Mouse (Mus musculus) adrenal gland, adult (tissue): ENCODE measurements around the gene Ermap.

ENCODE experiments used
- DNase-seq, 2 experiments: peaks; one replicate each; pipeline ENCODE4 v3.0.0; 2022 to 2023; ENCODE audit warnings: low spot score in 1 of 2; ENCODE audit not compliant: inconsistent age in 2 of 2

Ermap gene

DNA sequence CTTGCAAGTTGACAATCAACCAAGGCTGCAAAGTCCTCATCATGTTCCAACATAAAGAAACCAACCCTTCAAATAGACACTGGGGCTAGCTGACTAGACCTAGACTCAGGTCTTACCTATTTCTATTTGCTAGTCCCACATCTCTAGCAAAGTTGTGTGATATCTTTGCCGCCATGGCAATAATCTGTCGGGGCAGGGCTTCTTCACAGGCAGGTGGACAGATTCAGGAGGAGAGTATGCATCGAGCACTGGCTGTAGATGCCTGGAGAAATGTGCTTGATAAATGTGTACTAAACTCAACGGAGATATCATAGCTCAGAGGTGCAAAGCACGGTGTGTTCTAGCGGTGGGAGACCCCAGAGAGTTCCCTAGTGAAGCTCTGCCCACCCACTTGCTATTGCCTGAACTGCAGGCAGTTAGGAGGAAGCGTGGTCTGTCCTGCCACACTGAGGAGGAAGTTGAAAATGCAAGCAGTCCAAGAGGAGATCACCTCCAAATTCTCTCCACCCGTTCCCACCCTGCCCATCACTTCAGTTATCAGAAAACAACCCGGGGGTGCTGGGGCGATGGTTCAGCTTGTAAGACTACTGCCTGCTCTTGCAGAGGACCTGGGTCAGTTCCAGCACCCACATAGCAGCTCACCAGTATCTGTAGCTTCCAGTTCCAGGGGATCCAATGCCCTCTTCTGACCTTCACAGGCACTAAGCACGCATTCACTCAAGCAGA, 1.6 kb downstream of the Ermap start:
- DNase-seq: no peak

DNA sequence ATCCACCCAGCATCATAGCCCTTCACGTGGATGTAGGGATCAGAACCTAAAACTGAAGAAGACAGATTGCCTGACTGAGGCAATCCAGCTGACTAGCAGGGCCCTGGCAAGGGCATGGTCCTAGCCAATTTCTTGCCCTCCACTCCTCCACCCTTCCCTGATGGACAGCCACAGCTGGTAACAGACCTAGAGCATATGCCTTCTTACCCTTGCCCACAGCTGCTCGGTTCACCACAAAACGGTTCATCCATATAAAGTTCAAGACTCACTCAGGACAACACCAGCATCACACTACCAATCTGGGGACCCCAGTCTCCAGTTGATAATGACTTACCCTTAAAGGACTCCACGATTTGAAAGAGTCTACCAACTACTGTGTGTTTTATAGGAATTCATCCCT, 4.0 kb downstream of the Ermap start:
- DNase-seq: no peak

DNA sequence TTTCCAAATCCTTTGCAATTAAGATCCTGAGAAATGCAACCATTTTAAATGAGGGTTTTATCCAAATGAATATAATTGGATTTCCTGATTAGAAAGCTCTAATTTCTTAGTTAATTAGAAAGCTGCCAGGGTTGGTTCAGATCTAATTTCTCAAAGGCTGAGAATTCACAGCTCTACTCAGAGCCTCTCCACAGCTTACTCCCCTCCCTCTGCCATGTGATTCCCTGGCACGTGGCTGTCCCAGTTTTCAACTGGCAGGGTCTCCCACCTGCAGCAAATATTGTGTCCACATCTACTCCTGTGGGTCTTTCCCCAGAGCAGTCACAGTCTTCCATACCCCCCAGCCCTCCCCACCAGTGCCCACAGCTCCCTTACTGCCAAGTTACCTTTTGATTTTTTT, 6.3 kb downstream of the Ermap start:
- no peak for DNase-seq

DNA sequence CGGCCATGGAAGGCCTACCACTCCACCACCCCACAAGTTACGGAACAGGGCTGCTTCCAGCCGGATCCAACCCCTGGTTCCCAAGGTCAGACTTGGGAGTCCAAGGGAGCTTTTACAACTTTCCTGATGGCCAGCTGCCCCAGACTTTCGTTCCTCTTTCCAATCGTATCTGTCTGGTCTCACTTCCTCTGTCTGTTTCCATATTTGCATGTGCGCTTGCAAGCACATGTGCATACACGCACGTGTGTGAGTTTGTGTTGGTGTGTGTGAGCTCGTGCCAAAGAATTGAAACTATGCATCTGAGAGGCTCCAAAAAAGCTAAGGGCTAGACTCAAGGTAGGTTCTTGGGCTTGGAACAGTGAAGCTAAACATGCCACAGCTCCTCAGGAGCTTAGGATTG, 8.4 kb downstream of the Ermap start:
- DNase-seq: peak in 1 of 2 experiments; percentile 37

DNA sequence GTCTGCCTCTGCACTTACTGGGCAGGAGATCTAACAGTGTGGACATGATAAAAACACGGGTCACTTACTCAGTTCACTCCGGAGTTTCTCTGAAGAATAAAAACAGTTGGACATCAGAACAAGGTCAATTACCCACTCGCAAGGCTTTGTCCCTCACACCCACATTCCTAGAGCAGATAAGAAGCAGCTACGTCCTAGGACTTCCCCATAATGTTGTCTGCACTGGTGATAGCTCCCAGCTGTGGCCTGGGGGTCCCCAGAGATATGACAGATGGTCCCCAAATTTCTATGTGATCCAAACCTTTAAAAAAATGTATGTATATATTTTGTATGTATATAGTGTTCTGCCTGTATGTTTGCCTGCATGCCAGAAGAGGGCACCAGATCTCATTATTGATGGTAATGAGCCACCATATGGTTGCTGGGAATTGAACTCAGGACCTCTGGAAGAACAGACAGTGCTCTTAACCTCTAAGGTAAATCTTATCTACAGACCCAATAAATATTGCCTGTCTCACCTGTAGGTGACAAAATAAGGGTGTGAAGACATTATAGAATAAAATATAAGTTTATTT, 9.6 kb downstream of the Ermap start:
- peak in 1 of 2 experiments; percentile 70 for DNase-seq

DNA sequence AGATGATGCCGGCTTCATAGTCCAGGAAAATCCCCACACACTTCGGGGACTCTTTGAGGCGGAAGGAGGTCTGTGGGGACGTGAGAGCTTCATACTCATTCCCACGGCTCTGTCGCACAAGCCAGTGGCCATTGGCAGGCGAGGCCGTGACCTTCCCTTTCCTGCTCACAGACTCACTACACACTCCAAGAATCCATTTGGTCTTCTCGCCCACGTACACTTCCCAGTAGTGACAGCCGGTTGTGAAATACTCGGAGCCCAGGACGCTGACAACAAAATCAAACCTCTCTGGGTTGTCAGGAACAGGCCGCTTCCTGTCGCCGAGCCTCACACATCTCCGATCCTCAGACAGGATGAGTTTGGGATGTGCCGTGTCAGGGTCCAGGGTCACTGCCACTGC, 11.5 kb downstream of the Ermap start:
- DNase-seq: peak; percentile 33 to 75

DNA sequence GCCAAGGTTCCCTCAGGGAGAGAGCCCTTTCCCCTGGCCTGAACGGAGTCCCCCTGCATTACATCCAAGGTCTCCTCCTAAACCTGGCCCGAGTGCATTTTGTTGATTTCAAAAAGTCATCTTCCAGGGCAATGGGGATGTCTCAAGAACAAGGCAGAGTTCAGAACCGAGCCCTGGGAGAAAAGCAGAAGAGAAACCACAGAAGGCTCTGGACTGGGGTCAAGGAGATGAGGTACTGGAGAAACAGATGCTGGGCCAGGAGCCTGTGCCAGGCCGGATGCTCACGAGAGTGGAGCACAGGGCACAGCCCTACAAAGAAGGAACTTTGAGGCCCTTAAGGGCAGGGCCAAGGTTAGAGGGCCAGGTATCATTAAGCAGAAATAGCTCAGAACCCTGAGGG, 12.1 kb downstream of the Ermap start:
- DNase-seq: peak in 1 of 2 experiments; percentile 56

DNA sequence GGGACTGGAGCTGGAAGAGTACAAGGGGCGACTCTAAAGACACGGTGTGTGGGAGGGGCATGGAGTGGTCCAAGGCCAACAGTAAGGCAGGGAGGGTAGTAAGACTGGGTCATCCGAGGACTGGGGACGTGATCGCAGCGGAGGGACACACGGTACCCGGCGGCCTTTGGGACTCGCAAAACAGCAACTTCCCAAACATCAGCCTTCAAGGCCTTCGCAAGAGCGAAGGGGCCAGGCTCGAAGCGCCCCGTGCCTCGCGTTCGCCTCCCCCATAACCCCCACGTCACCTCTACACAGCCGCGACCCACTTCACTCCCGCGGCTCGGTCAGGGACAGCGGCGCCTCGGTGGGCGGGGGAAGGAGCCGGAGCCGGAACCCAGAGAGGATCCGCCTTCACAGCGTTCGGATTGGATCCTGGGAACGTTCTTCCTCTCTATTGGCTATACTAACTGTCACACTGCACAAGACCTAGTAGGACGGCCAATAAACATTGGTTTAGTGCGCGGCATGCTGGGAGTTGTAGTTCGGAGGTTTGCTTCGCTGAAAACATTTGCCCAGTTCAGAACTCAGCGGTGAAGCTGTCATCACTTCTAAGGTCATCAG, 15.9 kb downstream of the Ermap start, which contains the start of gene Zfp691:
Zfp691 (minus strand) TSS at position 345 of the 603 bp plus-strand sequence.
- DNase-seq: peak; percentile 95 to 98

DNA sequence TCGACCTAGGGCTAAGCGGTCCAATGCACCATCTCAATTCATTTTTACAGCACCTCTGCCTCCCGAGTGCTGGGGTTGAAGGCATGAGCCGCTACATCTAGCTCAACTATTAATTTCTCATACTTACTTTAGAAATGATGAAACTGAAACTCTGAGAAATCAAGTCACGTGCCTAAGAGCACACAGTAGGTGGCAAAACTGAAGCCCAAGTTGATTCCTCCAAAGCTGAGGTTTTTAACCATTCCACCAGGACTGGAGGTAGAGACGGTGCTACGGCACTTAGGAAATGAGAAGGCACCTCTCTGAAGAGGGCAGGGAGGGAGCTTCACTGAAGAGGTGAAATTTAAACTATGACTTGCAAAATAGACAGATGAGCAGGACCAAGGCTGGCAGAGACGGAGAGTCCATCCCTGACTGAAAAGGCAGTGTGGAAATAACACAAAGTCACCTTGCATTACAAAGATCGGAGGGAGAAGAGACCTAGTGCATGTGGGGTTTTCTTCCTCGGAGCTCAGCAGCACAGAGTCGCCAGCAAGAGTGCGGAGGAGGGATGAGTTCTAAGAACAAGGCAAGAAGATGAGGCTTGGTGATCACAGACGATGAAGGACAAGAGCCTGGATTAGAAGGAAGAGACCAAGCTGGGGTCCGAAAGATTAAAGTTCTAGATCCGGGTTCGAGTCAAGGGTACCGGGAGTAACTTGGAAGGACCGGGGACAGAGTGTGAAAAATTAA, 16.7 kb downstream of the Ermap start:
- no peak for DNase-seq

DNA sequence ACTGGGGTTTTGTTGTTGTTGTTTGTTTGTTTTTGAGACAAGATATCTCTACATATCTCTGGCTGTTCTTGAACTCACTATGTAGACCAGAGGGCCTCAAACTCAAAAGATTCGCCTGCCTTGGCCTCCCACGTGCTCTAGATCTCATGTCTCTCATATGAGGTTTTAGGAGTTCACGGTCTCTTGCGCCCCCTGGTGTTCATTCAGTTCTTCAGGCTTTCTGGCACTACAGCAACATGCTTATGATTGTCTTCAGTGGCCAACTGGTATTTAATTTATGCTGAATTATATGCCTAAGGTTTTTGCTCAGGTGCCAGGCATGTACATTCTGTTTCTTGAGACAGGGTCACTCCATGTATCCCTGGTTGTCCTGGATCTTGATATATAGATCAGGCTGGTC, 22.1 kb downstream of the Ermap start:
- peak; percentile 80 to 95 for DNase-seq

DNA sequence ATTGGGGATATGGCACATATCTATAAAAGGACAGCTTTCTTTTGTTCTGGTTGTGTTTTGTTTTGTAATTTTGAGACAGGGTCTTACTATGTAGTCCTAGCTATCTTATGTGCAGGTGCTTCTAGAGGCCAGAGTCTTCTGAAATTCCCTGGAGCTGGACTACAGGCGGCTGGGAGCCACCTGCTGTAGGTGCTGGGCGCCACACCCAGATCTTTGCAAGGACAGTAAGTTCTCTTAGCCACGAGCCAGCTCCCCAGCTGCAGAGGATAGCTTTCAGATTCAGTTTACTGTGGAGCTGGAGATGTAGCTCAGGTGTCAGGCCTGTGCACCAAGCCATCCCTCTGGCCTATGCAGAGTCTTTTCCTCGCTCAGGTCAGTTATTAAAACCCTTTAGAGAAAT, 22.7 kb downstream of the Ermap start:
- no peak for DNase-seq

DNA sequence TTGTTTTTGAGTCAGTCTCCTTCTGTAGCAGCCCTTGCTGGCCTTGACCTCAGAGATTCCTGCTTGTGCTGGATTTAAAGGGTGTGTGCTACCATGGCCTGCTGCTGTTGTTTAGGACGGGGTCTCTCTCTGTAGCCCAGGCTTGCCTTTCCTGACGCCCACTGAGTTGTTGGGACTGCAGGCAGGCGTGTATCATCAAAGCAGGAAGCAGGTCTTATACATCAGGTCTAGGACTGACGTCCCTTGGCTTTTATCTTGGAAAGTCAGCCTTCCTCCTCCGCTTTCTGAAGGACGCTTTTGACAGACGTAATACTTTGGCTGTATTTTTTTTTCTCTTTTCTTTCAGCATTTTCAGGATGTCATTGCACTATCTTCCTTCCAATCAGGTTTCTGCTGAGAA, 23.9 kb downstream of the Ermap start:
- DNase-seq: peak in 1 of 2 experiments; percentile 58

DNA sequence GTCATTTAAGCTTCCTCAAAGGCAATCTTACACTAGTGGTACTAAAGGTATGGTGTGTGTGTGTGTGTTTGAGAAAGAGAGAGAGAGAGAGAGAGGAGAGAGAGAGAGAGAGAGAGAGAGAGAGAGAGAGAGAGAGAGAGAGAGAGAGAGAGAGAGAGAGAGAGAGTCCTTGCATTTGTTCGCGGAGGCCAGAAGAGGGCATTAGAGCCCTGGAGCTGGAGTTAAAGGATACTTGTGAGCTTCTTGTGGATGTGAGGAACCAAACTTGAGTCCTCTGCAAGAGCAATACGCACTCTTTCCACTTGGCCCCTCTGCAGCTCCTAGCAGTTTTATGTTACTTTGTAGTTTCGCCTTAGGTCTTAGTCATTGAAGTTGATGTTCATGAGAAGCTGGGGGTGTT, 26.8 kb downstream of the Ermap start:
- DNase-seq: peak in 1 of 2 experiments; percentile 27

DNA sequence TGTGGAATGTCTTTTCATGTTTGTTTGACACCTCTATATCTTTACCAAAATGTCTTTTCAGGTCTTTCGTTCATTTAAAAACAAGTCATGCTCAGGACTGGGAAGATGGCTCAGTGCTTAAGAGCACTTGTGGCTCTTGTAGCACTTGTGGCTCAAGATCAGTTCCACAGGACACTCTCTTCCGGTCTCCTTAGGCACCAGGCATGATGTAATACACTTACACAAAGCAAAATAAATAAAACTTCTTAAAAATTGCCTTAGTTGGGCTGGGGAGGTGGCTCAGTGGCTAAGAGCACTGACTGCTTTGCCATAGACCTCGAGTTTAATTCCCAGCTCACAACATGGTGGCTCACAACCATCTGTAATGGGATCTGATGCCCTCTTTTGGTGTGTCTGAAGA, 28.5 kb downstream of the Ermap start:
- DNase-seq: no peak

DNA sequence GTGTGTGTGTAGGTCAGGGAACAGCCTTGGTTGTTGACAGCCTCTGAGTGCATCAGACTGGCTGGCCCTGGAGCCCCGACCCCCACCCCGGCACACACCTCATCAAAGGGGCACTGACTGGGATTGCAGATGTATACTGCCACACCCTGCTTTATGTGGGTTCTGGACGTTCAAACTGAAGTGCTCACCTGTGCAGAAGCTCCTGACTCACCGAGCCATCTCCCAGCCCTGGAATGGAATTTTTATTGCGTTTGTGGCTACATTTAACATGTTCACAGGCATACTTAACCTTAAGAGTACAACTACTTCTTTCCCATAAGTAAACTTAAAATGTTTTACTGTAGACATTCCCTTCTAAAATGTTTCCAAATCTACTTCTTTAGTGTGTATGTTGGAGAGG, 31.9 kb downstream of the Ermap start:
- DNase-seq: no peak

DNA sequence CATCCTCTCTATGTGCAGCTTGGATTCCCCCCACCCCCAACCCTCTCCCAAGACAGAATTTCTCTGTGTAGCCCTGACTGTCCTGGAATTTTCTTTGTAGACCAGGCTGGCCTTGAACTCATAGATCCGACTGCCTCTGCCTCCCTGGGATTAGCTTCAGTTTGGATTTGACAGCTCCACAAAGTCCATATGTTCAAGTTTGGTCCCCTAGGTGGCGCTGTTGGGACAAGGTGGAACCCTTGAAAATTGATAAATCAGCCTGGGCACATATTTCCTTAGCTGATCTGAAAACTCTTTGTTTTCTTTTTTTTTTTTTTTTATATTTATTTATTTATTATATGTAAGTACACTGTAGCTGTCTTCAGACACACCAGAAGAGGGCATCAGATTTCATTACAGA, 32.6 kb downstream of the Ermap start:
- DNase-seq: peak; percentile 61 to 90

DNA sequence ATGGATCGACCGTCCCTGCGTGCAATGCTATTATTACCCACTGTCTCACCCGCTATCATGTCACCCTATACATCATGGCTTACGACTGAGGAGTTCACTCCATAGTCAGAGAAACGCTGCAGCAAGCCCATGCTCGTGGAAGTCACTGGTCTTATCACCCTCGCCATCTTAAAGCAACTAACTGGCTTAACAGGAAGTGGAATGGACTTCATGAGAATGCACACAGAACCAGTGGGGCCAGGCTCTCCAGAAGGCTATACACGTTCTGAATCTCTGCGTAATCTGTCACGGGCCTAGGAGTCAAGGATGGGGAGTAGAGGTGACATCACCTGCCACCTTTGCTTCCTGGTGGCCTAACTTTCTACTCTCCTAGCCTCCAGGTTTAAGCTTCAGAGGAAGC, 41.1 kb downstream of the Ermap start:
- no peak for DNase-seq

DNA sequence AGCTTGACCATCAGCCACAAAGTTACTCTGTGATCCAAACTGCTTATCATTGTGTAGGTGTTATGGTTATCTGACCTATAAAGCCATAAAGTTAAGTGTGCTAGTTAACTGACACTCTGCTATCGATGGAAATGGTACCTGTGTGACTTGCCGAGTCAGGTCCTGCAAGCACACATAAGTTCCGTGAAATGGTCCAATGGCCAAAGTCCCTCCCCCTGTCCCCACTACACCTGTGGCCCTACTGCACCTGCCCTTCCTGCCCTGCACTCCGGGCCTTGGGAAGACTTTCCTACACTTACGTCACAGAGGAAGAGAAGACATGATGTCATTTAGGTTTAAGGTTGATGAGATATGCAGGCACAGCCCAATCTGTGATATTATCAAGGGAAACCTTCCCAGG, 42.5 kb downstream of the Ermap start:
- no peak for DNase-seq

DNA sequence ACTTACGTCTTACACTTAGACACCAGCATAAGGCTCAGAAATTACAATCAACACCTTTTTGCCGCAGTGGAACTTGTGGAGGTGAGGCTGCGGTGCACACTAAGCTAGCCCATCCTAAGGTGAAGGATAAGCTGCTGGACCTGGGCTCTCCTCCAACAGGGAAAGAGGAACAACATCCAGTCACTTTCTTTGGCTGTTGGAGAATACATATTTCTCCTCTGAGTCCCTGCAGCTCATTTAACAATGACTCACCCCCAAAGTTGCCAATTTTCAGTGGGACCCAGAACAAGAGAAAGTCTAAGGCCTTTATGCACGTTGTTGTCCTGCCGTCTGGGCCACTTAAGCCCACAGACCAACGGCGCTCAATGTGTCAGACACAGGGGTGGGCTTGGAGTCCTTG, 43.0 kb downstream of the Ermap start:
- peak; percentile 58 to 84 for DNase-seq

DNA sequence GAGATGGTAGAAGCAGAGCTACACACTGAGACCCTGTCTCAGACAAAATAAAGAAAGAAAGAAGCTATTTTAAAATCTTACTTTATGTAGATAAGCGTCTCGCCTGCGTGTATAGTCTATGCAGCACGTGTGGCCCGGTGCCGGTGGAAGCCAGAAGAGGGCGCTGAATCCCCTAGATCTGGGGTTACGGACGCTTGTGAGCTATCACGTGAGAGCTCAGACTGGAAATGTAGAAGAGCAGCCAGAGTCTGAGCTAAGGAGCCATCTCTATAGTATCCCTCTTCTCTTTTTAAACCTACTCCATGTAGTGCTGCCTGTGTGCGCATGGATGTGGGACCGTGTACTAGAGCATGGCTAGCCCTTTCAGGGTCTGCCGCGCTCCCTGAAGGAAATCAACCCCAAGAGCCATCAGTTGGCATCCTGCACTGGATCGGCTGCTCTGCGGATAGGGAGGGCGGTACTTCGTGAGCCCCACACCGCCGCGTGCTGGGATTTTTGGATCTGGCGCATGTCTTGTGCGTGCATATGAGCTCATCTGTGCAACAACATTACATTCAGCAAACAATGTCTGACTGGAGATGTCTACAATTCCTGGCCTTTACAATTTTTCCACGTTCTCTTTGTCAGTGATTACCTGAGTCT, 47.5 kb downstream of the Ermap start:
- peak; percentile 62 to 81 for DNase-seq

DNA sequence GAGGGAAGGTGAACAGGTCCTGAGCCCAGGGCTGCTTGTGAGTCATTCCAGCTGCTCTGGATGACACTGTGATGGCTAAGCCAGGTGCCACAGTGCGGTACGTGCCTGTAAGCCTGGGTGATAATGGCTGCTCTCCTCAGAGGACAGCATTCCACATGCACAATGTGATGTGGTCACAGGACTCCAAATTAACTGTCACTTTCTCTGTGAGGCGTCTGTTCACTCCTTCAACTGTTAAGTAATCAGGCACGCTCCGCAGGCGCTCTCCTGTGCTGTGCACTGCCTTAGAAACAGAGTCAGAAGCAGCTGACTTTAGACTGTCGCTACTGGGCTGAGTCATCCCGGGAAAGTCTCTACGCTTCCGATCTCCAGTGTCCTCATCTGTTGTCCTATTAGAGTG, 48.6 kb downstream of the Ermap start:
- DNase-seq: no peak
